Mouse (Mus musculus) stomach, postnatal 0 days (tissue): Measurements from ENCODE around the gene Dguok. TPM values are rescaled to one million over a fixed set of nuclear protein-coding genes. Genes with fewer than 3 reads are reported as not detected.
A peak's percentile ranks its signal among the peaks of the same experiment; 100 is the strongest.

Source experiments
- ATAC-seq: fragments of 200-750 bp; cut with Nextera tagmentation; 2 replicates; pipeline ENCODE4 v1.8.0; 2017; ENCODE audit not compliant: low FRiP score, low TSS enrichment
- DNase-seq: peaks from one replicate; pipeline ENCODE4 v3.0.0-alpha.2; 2016; ENCODE audit warnings: low spot score
- H3K27ac ChIP-seq: fragments of 300-500 bp; sonication (generic); replicated peaks from 2 replicates; pipeline ENCODE4 v1.5.1; 2014; ENCODE audit warnings: mild to moderate bottlenecking, control low read depth
- H3K27me3 ChIP-seq: fragments of 300-500 bp; sonication (generic); 2 replicates; pipeline ENCODE4 v1.6.1; 2014; ENCODE audit warnings: low read length; ENCODE audit not compliant: control insufficient read depth, insufficient read depth
- H3K36me3 ChIP-seq: fragments of 300-500 bp; sonication (generic); 2 replicates; pipeline ENCODE4 v1.6.1; 2014; ENCODE audit warnings: low read length, mixed read lengths; ENCODE audit not compliant: control insufficient read depth, insufficient read depth
- H3K4me1 ChIP-seq: fragments of 300-500 bp; sonication (generic); replicated peaks from 2 replicates; pipeline ENCODE4 v1.6.1; 2014; ENCODE audit warnings: antibody characterized with exemption; ENCODE audit not compliant: control insufficient read depth, insufficient read depth
- H3K4me2 ChIP-seq: fragments of 300-500 bp; sonication (generic); replicated peaks from 2 replicates; pipeline ENCODE4 v1.6.1; 2014; ENCODE audit warnings: low read depth, mild to moderate bottlenecking, control low read depth, moderate library complexity
- H3K4me3 ChIP-seq: fragments of 300-500 bp; sonication (generic); 2 replicates; pipeline ENCODE4 v1.5.1; 2014; ENCODE audit warnings: low read depth, low read length, control low read depth
- H3K9ac ChIP-seq: fragments of 300-500 bp; sonication (generic); 2 replicates; pipeline ENCODE4 v1.6.1; 2014; ENCODE audit warnings: mild to moderate bottlenecking, low read length, control low read depth, mixed read lengths
- H3K9me3 ChIP-seq: fragments of 300-500 bp; sonication (generic); 2 replicates; pipeline ENCODE4 v1.6.1; 2016; ENCODE audit warnings: low read length; ENCODE audit not compliant: control insufficient read depth
- CTCF ChIP-seq: IDR thresholded peaks from 2 replicates; pipeline ENCODE4 v1.5.1; 2016; ENCODE audit warnings: antibody characterized with exemption, low read depth, mild to moderate bottlenecking, moderate library complexity
- EP300 ChIP-seq: optimal IDR thresholded peaks from 2 replicates; pipeline ENCODE3; 2016; ENCODE audit warnings: antibody characterized with exemption
- WGBS: fragments of 180-500 bp; shearing (Covaris S2); extraction: QIAGEN DNeasy Blood & Tissue Kit; methylation state at CpG from one replicate; pipeline ENCODE4 v1.1.7; 2014; 5-methylcytosine and 5-hydroxymethylcytosine counted together
- polyA plus RNA-seq: library from polyadenylated mRNA; unstranded; fragments of >200 nt; fragmentation: Nextera tagmentation; extraction: Ambion mirVana; gene quantifications from 2 replicates; pipeline ENCODE4 v1.2.1, GENCODE M21; 2015

Dguok gene
- polyA plus RNA-seq, 1 experiment from 2014 or later, result 44.2 TPM

GRCm38 (mm10) chr6:83432966-83433365 lies 73.8 kb downstream of the Dguok start:
- peak overlapping the region; percentile 56; the same call in 1 of the 2 replicates for H3K27ac ChIP-seq
- H3K4me1 ChIP-seq, result peaks cover 23% of the 10 kb centered on the region
- H3K27me3 ChIP-seq, result no peaks in the 10 kb centered on the region
- ATAC-seq (peak; percentile 48), DNase-seq (no peak)
- H3K4me3 ChIP-seq, result no peak overlapping the region
- no peak overlapping the region for H3K9ac ChIP-seq
- 59% methylated on average over 7 of the region's 7 CpGs for WGBS
- no peak overlapping the region for H3K4me2 ChIP-seq
- H3K36me3 ChIP-seq, result no peaks in the 10 kb centered on the region
- no peaks in the 10 kb centered on the region for H3K9me3 ChIP-seq
- no peak for TF ChIP-seq EP300
- no peak for TF ChIP-seq CTCF

Other genes starting within 250 kb of the Dguok start
- gene Mthfd2, start 181.1 kb downstream of the Dguok start, polyA plus RNA-seq, result 21.1 and 23.0 TPM in 2 replicates
- 31.0 and 32.5 TPM in 2 replicates for gene Mob1a, start 181.0 kb downstream of the Dguok start, polyA plus RNA-seq
- 156 and 162 TPM in 2 replicates for gene Bola3, start 157.8 kb downstream of the Dguok start, polyA plus RNA-seq
- gene Tet3, start 47.9 kb downstream of the Dguok start, polyA plus RNA-seq, result 21.4 and 22.7 TPM in 2 replicates
- 2,872 and 3,802 TPM in 2 replicates for gene Actg2, start 29.3 kb upstream of the Dguok start, polyA plus RNA-seq
- gene Stambp, start 65.8 kb upstream of the Dguok start, polyA plus RNA-seq, result 26.4 and 26.9 TPM in 2 replicates
- 0.11 and 0.15 TPM in 2 replicates for gene Clec4f, start 149.2 kb upstream of the Dguok start, polyA plus RNA-seq
- gene Cd207, start 170.9 kb upstream of the Dguok start, polyA plus RNA-seq, result not detected in 2 replicates
- 0.07 TPM in 1 of 2 replicates, not detected in the other for gene Vax2, start 204.3 kb upstream of the Dguok start, polyA plus RNA-seq
- gene Atp6v1b1, start 236.0 kb upstream of the Dguok start, polyA plus RNA-seq, result 0.08 and 0.30 TPM in 2 replicates